Mouse (Mus musculus) ovary, postnatal 10 days (tissue): Measurements from ENCODE around the gene Gm28041.
"Not testable (repeated sequence)": the region's sequence is repeated elsewhere in the genome, so short reads cannot be mapped to it uniquely, and the experiment has no call there.

Experiments
- DNase-seq: peaks from one replicate; pipeline ENCODE4 v3.0.0; 2022; ENCODE audit warnings: low spot score

Gene Gm28041

GRCm38 (mm10) chr13:67375050-67375911 is at the start of gene Gm28041, which contains the start of gene Zfp456:
Gene Gm28041 (minus strand): TSS chr13:67375733.
Gene Zfp456 (minus strand): TSS chr13:67375810.
- DNase-seq, result not testable (repeated sequence)

DNA sequence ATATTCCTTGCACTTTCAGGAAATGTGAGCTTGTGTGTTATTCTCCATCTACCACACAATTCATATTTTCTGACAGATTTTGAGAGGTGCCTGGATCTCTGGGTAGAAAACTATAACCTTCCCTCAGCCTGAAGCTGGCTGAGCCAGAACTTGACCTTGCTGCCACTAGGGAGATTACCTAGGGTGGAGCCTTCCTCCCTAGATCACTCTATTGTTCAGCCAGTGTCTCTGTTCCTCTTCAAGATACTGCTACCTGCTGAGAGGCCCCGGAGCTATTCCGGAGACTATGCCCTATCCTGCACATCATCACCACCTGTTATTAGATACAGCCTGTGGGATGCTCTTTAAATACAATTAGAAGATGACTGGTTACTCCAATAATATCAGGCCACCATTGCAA is 47.0 kb upstream of the Gm28041 start:
- DNase-seq, result not testable (repeated sequence)

DNA sequence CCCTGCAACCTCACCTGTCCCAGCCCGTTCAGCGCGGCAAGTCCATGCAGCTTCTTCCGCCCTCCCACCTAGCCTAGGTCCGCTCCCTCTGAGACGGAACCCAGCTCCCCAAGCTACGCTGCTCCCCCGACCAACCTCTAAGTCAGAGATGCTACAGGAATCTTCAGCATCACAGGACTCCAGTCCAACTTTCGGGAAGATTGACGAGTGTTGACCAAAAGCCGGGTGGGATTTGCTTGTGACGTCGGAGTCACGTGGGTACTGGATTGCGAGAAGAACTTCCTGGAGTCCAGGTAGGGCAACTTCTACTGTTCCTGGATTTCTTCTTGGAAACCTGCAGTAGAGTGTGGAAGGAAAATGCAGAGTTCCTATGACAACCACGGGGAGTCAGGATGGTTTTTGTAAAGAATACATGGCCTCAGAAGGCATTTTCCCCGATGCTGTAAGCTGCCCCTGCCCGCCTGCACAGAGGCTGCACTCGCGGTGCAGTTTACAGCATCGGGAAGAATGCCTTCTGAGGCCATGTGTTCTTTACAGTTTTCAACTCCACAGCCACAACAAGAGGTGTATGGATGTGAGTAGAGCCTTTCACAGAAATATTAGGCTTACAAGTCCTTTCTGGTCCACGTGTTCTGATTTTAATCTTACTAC is 45.8 kb upstream of the Gm28041 start, which contains the start of gene Zfp459:
Zfp459 (minus strand) TSS at position 212 of the 651 bp plus-strand sequence.
- peak; percentile 16 for DNase-seq

DNA sequence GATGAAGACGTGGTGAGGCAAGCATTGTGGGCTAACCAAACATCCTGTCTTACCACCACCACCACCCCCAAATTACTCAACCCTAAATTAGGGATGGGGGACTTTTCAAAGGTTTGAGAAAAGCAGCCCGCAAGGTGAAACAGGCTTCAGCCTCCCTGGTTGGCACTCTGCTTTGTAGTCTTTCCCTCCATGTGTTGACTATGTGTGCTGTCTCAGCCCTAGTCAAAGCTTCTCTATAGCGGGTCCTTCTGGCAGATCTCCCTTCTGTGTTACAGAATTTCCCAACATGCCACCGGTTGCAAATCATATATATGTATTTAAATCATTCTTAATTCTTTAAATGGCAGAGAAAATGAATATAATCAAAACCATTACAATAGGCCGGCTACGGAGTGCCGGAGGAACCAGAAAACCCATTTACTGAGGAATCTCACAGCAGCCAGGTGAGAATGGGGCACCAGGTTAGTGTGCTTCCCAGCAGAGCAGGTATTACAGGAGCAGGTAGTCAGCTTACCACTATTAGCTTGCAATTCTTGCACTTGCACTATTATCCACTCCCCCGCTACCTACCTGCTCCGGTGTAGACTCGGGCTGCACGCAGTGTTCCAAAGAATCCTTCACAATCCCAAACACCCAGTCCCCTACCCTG is 45.1 kb upstream of the Gm28041 start:
- DNase-seq, result no peak

GRCm38 (mm10) chr13:67416811-67417210 is 41.3 kb upstream of the Gm28041 start:
- DNase-seq, result no peak

- DNase-seq, result no peak
Measured at GRCm38 (mm10) chr13:67415759-67416158, 40.2 kb upstream of the Gm28041 start.

- DNase-seq, result not testable (repeated sequence)
Measured at GRCm38 (mm10) chr13:67413634-67414033, 38.1 kb upstream of the Gm28041 start.

- DNase-seq, result peak; percentile 51
Measured at GRCm38 (mm10) chr13:67399183-67399903, 23.8 kb upstream of the Gm28041 start, which contains the start of gene Zfp429. Gene Zfp429 (minus strand): TSS chr13:67399819.

DNA sequence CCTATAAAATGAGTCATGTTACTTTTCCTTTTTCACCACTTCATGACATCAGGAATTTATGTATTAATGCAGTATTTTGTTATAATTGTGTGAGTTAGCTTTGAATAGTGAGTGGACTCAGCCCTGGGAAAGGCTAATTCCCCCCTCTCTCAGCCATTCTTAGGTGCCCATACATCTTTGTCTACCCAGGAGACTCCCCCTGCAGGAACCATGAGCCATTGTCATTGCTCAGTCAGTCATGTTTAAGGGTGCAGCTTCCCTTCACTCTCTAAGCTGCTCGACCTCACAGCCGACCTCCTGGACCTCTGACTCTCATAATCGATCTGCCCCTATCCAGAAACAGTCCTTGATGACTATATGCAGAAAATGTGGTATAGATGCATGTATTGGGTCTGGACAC is 722 bp upstream of the Gm28041 start:
- DNase-seq, result not testable (repeated sequence)

DNA sequence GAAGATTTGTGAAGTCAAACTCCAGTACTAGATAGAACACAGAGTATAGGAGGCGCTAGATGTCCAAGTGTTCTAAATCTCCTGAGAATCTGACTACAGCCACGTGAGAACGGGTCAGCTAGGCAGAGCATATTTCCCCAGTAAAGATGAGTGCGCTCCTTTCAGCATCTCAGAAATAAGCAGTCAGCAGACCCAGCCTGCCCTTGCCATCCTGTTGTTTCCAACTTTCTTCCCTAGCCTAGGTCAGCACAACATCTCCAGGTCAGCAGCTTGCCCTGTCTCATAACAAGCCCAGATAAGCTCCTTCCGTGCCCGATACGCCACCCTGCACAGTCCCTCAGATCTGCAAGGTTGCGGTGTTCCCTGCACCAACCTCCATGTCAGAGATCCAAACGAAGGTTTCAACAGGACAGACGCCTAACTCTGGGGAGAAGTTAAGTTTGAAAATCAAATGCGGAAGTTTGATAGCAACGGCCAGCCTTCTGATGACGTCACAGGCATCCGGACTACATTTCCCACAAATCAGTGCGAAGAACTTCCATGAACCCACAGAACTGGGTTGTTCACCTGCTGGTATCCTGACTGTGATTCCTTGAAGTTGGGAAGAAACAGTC is 15.3 kb downstream of the Gm28041 start, which contains the start of the genes Gm28044 and Zfp953:
Gm28044 (minus strand) TSS at position 406 of the 614 bp plus-strand sequence.
Zfp953 (minus strand) TSS at position 475 of the 614 bp plus-strand sequence.
- DNase-seq, result peak; percentile 72

DNA sequence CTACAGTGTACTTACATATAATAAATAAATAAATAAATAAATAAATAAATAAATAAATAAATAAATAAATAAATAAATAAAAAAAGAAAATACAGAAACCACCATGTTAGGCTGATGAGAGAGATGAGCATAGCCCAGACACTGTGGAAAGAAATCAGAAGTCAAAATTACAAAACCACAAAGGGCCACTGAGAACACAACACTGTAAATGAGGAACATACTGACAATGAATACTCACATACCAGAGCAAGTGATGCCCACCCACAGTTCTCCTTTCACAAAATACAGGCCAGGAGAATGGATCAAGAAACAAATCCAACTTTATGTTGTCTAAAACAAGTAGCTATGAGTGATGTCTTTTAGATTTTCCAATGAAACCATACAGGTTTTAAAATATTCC is 23.7 kb downstream of the Gm28041 start:
- DNase-seq, result no peak

DNA sequence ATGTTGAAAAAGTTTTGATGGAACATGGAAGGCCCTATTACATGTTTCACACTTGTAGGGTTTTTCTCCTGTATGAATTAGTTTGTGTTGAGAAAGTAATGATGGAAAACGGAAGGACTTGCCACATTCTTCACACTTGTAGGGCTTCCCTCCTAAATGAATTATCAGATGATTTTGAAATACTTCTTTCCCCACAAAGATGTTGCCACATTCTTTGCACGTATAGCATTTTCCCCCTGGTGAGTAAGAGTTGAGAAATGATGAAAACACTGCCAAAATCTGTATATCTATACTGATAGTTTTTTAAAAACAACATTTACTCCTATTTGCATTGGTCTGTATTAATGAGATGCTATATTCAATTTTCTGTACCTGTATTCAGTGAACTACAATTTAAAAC is 32.1 kb downstream of the Gm28041 start:
- no peak for DNase-seq

GRCm38 (mm10) chr13:67332877-67333276 is 42.7 kb downstream of the Gm28041 start:
- DNase-seq, result no peak

DNA sequence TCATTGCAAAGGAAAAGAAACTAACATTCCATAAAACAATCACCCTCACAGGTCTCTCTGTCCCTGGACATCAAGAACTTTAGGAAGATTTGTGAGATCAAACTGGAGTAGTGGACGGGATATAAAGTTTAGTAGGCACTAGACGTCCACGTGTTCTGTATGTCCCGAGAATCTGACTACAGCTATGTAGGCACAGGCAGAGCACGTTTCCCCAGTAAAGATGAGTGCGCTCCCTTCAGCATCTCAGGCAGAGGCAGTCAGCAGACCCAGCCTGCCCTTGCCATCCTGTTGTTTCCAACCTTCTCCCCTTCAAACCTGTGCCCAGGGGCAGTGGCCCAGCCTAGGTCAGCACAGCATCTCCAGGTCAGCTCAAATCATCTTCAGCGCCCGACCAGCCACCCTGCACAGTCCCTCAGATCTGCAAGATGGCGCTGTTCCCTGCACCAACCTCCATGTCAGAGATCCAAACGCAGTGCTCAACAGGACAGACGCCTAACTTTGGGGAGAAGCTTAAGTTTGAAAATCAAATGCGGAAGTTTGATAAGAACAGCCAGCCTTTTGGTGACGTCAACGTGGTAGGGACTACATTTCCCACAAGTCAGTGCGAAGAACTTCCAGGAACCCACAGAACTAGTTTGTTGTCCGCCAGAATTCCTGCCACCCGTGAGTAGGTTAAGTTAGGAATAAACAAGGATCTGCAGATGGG is 43.4 kb downstream of the Gm28041 start, which contains the start of gene Zfp595:
Zfp595 (minus strand) TSS at position 552 of the 706 bp plus-strand sequence.
- peak; percentile 54 for DNase-seq

DNA sequence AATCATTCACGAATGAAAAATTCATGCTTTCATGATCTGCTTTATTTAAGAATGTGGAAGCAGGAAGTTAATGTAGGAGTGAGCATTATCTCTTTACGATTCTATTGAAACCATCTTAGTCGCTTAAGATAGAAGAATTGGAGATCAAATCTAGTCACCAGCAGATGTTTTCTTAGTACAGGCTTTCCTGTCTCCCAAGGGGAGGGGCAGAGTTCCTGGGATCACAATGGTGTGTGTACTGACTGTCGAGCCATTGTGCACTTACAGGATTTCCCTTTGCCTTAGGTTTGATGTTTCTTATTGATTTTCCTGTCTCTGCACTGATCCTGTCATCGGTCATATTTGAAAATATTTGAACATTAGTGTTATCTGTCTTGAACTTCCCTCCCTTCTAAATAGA is 68.8 kb downstream of the Gm28041 start:
- no peak for DNase-seq

DNA sequence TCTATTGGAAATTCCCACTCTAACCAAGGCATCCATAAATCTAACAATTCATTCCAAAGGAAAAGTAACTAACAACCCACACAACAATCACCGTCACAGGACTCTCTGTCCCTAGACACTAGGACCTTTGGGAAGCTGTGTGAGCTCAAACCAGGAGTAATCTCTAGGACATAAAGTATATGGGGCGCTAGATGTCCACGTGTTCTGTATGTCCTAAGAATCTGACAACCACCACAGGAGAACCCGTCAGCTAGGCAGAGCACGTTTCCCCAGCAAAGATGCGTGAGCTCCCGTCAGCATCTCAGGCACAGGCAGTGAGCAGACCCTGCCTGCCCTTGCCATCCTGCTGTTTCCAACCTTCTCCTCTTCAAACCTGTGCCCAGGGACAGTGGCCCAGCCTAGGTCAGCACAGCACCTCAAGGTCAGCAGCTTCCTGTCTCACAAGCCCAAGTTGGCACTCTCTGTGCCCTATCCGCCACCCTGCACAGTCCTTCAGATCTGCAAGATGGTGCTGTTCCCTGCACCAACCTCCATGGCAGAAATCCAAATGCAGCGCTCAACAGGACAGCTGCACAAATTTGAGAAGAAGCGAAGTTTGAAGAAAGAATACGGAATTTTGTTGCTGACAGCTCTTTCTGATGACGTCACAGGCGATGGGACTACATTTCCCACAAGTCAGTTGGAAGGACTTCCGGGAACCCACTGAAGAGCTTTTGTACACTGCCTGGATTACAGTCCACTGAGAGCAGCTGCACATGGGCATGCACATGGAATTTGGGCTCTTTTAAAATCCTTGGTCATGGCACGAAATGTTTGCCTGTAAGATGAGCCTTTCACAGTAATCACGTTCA is 69.5 kb downstream of the Gm28041 start, which contains the start of gene Zfp457:
Zfp457 (minus strand) TSS at position 664 of the 851 bp plus-strand sequence.
- DNase-seq, result peak; percentile 58
